Mouse (Mus musculus) G1E (cell line): ENCODE results near the gene Ascc1. TPM values are rescaled to one million over a fixed set of nuclear protein-coding genes. Genes with fewer than 3 reads are reported as not detected.

Experiments
- ATAC-seq: 2 replicates; pipeline ENCODE4 v1.8.0; 2016; ENCODE audit warnings: mild to moderate bottlenecking; ENCODE audit not compliant: insufficient number of reproducible peaks, poor library complexity, low FRiP score, severe bottlenecking; ENCODE audit errors: extremely low read depth
- DNase-seq: peaks from one replicate; pipeline ENCODE4 v3.0.0; 2012; ENCODE audit warnings: low spot score
- H3K27me3 ChIP-seq: 2 replicates; pipeline ENCODE4 v1.6.1; 2012; ENCODE audit warnings: mild to moderate bottlenecking, low read length, inconsistent platforms; ENCODE audit not compliant: insufficient read depth
- H3K36me3 ChIP-seq: replicated peaks from 2 replicates; pipeline ENCODE3; 2012; ENCODE audit warnings: mild to moderate bottlenecking, inconsistent platforms
- H3K4me1 ChIP-seq: 2 replicates; pipeline ENCODE4 v1.6.1; 2012; ENCODE audit warnings: low read depth, low read length, inconsistent platforms, mixed read lengths; ENCODE audit not compliant: insufficient read depth
- H3K4me3 ChIP-seq: 2 replicates; pipeline ENCODE4 v1.5.1; 2012; ENCODE audit warnings: low read depth, mild to moderate bottlenecking, inconsistent platforms, low read length, moderate library complexity, mixed read lengths
- H3K9me3 ChIP-seq: replicated peaks from 2 replicates; pipeline ENCODE4 v1.6.1; 2012; ENCODE audit warnings: inconsistent platforms
- CTCF ChIP-seq: IDR thresholded peaks from 2 replicates; pipeline ENCODE4 v1.5.1; 2012; ENCODE audit warnings: low read depth, low read length, inconsistent platforms, mixed read lengths
- GATA1 ChIP-seq: IDR thresholded peaks from 2 replicates; pipeline ENCODE4 v1.6.1; 2012; ENCODE audit warnings: borderline replicate concordance, low read length, inconsistent platforms, mixed read lengths
- GATA2 ChIP-seq: IDR thresholded peaks from 2 replicates; pipeline ENCODE4 v1.6.1; 2012; ENCODE audit warnings: low read depth, low read length, inconsistent platforms, borderline replicate concordance
- POLR2AphosphoS5 ChIP-seq: IDR thresholded peaks from 2 replicates; pipeline ENCODE4 v1.6.1; 2012; ENCODE audit warnings: low read depth, low read length, inconsistent platforms; ENCODE audit not compliant: insufficient replicate concordance
- TAL1 ChIP-seq: conservative IDR thresholded peaks from 2 replicates; pipeline ENCODE4 v1.6.1; 2012; ENCODE audit warnings: low read depth, low read length, inconsistent platforms, mixed read lengths
- polyA plus RNA-seq: library from polyadenylated mRNA; stranded (reverse); fragments of >175 nt; gene quantifications from 2 replicates; pipeline ENCODE4 v1.2.3, GENCODE M21; 2012
- total RNA-seq, 2 experiments: library from RNA; stranded (forward) in 1 of 2; stranded (reverse) in 1 of 2; fragments of 200-1000 nt in 1 of 2; fragments of >200 nt in 1 of 2; fragmentation: Nextera tagmentation in 1 of 2; gene quantifications; 2 replicates each; pipeline ENCODE4 v1.2.3; 2014 to 2017

Ascc1 gene
- total and polyA plus RNA-seq, 3 experiments, result 19.3 to 22.6 (median 19.7) TPM

GRCm38 (mm10) chr10:60081905-60082304 lies 79.3 kb downstream of the Ascc1 start:
- H3K36me3 ChIP-seq, result peaks cover 12% of the 10 kb centered on the region
- H3K4me3 ChIP-seq, result no peak overlapping the region
- peaks cover 36% of the 10 kb centered on the region for H3K4me1 ChIP-seq
- DNase-seq (no peak), ATAC-seq (no peak)
- TF ChIP-seq GATA1 (no peak), CTCF (no peak)
- no peaks in the 10 kb centered on the region for H3K9me3 ChIP-seq
- H3K27me3 ChIP-seq, result no peaks in the 10 kb centered on the region

GRCm38 (mm10) chr10:60084065-60084464 lies 81.5 kb downstream of the Ascc1 start:
- H3K4me3 ChIP-seq, result no peak overlapping the region
- no peak for TF ChIP-seq POLR2AphosphoS5
- no peak for TF ChIP-seq TAL1
- TF ChIP-seq GATA2, result no peak
- no peak for TF ChIP-seq CTCF
- TF ChIP-seq GATA1, result no peak
- H3K36me3 ChIP-seq, result peaks cover 9% of the 10 kb centered on the region
- H3K27me3 ChIP-seq, result no peaks in the 10 kb centered on the region
- DNase-seq (no peak), ATAC-seq (no peak)
- peaks cover 19% of the 10 kb centered on the region for H3K4me1 ChIP-seq
- H3K9me3 ChIP-seq, result no peaks in the 10 kb centered on the region

- Histone ChIP-seq H3K4me3 (no peak overlapping the region), H3K27me3 (no peaks in the 10 kb centered on the region), H3K9me3 (no peaks in the 10 kb centered on the region), H3K4me1 (no peaks in the 10 kb centered on the region), H3K36me3 (peaks cover 3% of the 10 kb centered on the region)
- TF ChIP-seq GATA2, result no peak
- ATAC-seq (no peak), DNase-seq (no peak)
These were observed 89.7 kb downstream of the Ascc1 start for GRCm38 (mm10) chr10:60092311-60092710.

DNA sequence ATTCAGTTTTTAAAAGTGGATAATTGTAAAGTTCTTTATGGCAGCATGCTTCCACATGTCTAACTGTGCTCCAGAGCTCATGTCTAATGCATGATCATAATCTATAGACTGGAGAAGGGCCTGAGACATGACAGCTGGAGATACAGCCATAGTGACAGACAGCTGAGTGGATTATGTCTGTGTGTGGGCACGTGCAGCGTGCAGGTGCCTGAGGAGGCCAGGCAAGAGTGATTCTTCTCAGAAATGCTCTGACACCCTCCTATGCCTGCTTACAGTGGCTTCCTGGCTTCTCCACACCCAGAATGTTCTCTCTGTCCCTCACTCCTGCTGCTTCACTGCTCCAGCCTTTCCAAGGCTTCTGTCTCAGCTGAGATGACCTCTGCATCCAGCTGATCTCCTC lies 91.1 kb downstream of the Ascc1 start:
- H3K9me3 ChIP-seq, result no peaks in the 10 kb centered on the region
- ATAC-seq, result no peak
- no peak for TF ChIP-seq TAL1
- no peak for TF ChIP-seq POLR2AphosphoS5
- no peak for TF ChIP-seq CTCF
- TF ChIP-seq GATA1, result no peak
- TF ChIP-seq GATA2, result no peak
- no peak for DNase-seq
- peaks cover 8% of the 10 kb centered on the region for H3K36me3 ChIP-seq
- no peaks in the 10 kb centered on the region for H3K4me1 ChIP-seq
- H3K4me3 ChIP-seq, result no peak overlapping the region
- H3K27me3 ChIP-seq, result no peaks in the 10 kb centered on the region

DNA sequence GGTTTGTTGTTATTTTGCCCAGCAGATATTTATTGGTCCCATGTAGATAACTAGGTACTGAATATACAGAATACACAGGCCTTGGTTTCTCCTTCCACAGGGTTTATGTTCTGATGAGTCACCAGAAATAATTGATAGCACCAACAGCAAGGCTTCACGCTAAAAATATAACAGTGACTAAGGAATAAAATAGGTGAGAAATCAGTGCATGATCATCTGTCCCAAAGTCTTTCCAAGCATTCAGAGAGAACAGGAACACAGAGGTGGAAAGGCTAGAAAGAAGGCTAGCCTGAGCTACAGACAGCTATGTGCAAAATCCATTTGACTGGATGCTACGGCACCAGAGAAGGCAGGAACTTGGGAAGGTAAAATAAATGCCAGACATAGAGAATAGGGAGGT lies 93.0 kb downstream of the Ascc1 start:
- Histone ChIP-seq H3K36me3 (peaks cover 16% of the 10 kb centered on the region), H3K9me3 (no peaks in the 10 kb centered on the region), H3K27me3 (no peaks in the 10 kb centered on the region), H3K4me1 (no peaks in the 10 kb centered on the region), H3K4me3 (no peak overlapping the region)
- TF ChIP-seq CTCF, result no peak
- no peak for TF ChIP-seq GATA2
- no peak for TF ChIP-seq POLR2AphosphoS5
- TF ChIP-seq GATA1, result no peak
- TF ChIP-seq TAL1, result no peak
- DNase-seq (no peak), ATAC-seq (no peak)

GRCm38 (mm10) chr10:60096302-60096701 lies 93.7 kb downstream of the Ascc1 start:
- DNase-seq (no peak), ATAC-seq (no peak)
- H3K27me3 ChIP-seq, result no peaks in the 10 kb centered on the region
- peaks cover 16% of the 10 kb centered on the region for H3K36me3 ChIP-seq
- TF ChIP-seq POLR2AphosphoS5, result no peak
- TF ChIP-seq GATA1, result no peak
- no peaks in the 10 kb centered on the region for H3K9me3 ChIP-seq
- H3K4me3 ChIP-seq, result no peak overlapping the region
- no peaks in the 10 kb centered on the region for H3K4me1 ChIP-seq

GRCm38 (mm10) chr10:60097146-60097545 lies 94.5 kb downstream of the Ascc1 start:
- no peak for ATAC-seq
- no peaks in the 10 kb centered on the region for H3K9me3 ChIP-seq
- TF ChIP-seq GATA2, result no peak
- TF ChIP-seq TAL1, result no peak
- no peak for TF ChIP-seq POLR2AphosphoS5
- TF ChIP-seq GATA1, result no peak
- TF ChIP-seq CTCF, result no peak
- no peaks in the 10 kb centered on the region for H3K27me3 ChIP-seq
- H3K4me1 ChIP-seq, result no peaks in the 10 kb centered on the region
- no peak overlapping the region for H3K4me3 ChIP-seq
- no peak for DNase-seq
- H3K36me3 ChIP-seq, result peaks cover 16% of the 10 kb centered on the region
